Mouse (Mus musculus): ENCODE data around the gene 4930556J24Rik.
"Not testable (repeated sequence)": the region's sequence is repeated elsewhere in the genome, so short reads cannot be mapped to it uniquely, and the experiment has no call there.

Gene 4930556J24Rik

DNA sequence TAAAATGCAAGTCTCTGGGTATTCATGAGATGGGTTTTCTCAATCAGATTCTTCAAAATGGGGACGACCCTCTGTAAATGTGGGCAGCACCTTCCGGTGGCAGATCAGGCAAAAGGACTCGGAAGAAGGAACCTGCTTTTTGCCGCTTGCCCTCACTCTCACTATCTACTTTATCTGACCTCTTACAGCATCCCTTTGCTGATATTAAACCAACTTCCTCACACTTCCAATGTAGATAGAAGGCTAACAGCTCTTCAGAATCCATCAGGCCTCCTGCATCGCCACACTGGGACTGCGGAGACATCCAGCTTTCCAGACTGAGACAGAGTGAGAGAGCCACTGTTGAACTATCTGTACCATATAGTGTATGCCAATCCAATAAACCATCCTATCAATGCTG is 53.8 kb downstream of the 4930556J24Rik start:
- DNase-seq (ENCODE audit: inconsistent age in 2 of 2, low spot score in 1 of 2), result no peak

DNA sequence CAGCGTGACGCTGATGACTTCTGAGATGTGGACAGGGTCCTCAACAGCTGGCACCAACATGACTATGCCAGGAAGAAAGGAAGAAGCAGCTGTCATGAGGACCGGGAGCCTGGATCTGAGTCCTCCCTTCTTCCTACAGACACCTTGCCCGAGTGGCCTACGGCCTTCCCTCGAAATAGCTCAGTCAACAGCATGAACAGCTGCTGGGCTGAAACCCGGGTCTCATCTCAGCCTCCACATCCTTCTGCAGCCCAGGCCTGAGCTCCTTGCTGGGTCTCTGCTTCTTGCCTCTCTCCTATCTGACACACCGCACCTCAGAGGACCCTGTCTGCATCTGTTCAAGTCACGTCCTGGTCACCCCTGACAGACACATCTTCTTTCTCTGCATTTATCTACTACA is 54.5 kb downstream of the 4930556J24Rik start:
- peak in 1 of 2 experiments; percentile 38 for DNase-seq (ENCODE audit: inconsistent age in 2 of 2, low spot score in 1 of 2)

DNA sequence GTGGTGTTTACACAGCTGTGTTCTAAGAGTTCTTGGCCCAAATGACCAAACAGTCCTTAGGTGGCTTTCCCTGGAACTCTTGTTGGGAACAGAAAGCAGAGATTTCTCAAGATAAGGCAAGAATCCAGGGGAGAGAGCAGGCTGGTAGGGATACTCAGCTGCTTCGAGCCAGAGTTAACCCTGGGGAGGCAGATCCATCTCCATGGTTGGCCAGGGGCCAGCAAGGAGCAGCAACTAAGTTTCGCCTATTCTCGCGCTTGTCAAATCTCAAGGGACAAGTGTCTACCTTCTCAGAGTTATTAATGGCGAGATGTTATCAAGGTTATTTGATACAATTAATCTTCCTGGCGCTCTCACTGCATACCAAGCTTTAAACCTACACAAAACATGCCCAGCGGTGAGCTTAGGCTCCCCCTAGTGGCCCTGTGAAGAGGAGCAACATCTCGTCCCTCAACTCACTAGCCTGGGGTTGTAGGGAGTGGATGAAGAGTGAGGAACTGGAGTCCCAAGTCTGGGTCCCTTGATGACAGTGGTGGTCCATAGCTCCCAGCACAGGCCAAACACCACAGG is 55.2 kb downstream of the 4930556J24Rik start:
- DNase-seq (ENCODE audit: inconsistent age in 2 of 2, low spot score in 1 of 2), result peak; percentile 54 to 82

DNA sequence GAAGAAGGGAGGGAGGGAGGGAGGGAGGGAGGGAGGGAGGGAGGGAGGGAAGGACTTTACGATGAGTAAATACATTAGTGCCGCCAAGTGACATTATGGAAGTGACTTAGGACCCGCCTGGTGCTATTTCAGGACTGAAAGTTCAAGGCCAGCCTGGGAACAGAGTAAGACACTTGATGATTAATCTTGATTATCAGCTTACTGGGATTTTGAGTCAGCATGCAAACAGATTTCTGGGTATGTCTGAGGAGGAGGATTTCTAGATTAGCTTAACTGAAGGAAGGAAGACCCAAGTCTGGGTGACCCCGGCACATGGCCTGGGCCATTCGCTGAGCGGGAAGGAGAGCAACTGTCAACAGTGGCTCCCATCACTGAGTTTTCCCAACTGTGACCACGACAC is 56.1 kb downstream of the 4930556J24Rik start:
- DNase-seq (ENCODE audit: inconsistent age in 2 of 2, low spot score in 1 of 2), result peak; percentile 77 to 86

DNA sequence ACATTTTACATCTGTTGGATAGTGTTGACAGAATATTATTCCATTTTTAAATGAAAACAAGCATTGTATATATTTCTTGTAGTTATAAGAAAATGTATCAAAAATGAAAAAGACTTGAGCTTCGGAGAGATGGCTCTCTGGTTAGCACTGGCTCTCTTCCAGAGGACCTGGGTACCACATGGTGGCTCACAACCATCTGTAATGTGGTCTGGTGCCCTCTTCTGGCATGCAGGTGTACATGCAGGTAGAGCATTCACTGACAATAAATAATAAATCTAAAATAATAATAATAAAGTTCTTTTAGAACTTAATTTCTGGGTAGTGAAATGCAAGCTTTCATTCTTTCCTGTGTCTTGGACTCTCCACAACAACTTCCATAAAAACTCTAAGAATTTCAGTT is 57.8 kb downstream of the 4930556J24Rik start:
- peak in 1 of 2 experiments; percentile 54 for DNase-seq (ENCODE audit: inconsistent age in 2 of 2, low spot score in 1 of 2)

DNA sequence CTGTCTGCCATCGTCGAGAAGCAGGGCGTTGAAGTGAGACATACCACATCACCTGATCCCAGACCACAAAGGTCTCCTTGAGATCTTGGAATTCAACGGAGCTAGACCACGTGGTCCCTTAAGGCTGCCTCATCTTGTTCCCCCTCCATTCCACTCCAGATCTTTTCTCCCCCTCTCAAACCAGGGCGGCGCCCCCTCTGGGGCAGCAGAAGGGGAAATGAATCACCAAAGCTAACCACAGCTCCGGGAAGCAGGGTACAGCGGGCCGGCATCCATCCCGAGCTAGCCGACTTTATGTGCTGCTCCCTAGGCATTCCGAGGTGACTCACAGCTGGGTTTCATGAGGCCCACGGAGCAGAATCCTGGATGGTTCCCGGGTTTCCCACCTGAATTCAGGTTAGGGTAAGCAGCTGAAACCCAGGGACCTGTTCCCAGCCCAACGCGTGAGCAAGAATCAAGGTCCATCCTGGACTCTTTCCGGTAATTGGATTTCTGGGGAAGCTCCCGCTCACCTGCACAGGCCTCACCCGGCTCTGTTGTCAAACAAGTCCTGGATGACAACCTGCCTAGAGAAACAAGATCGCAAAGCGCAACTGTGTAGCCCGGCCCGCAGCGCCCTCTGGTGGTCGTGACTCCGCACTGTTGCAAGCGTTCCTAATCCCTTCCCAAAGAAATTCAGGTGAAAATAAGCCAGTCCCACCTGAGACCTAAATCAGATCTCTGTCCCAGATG is 62.3 kb downstream of the 4930556J24Rik start, which contains the start of gene Slc35e4:
TSS of gene Slc35e4 (minus strand) at position 556 of the 732 bp plus-strand sequence.
- peak; percentile 84 to 94 for DNase-seq (ENCODE audit: inconsistent age in 2 of 2, low spot score in 1 of 2)

DNA sequence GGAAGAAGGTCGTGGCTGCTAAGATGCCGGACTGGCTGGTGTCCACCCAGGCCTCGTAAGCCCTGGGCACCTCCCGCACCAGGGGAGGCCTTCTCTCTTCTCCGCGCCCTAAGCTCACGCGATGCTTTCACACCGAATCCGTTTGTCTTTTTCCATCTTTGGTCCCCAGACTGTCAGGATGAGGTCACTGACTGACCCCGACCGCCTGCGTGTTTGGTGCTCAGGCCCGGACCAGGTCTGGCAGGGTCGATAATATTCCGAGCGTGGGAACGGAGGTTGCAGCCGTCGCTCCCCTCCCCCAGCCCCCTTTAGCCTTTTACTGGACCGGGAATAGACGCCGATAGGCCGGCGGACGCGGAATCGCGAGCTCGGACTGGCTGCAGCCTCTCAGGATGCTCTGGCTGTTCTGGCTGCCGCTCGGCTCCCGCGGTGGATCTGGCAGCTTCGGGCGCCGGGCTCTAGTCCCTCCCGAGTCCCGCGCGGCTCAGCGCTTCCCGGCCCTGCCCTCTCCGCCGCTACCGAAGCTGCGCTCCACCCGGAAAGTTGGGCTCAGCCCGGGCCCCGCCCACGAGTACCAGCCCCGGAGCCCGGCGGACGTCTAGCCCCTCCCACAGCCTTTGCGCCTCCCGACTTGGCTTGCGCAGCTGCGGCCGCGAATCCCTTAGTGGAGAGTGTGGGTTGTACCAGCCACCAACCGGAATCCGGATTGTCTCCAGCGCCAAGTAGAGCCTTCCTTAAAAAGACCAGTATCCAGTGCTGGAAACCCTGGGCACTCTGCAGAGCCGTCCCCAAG is 63.1 kb downstream of the 4930556J24Rik start:
- DNase-seq (ENCODE audit: inconsistent age in 2 of 2, low spot score in 1 of 2), result peak; percentile 97 to 98

DNA sequence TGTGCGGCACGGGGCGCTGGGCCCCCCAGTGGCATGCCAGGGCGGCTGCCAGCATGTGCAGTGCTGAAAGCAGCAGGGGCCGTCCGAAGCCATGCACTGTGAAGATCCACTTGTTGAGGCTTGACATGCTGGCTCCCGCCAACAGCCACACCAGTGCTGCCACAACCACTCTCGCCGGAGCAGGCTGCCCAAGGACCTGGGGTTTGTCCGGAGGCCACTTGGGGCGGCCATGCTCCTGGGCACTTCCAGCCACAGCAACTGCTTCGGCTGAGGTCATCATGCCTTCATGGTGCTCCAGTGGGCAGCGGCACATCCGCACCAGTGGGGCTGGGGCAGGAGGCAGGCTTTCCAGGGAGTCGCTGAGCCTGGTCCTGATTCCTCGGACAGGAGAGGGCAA is 63.7 kb downstream of the 4930556J24Rik start:
- peak; percentile 68 to 81 for DNase-seq (ENCODE audit: inconsistent age in 2 of 2, low spot score in 1 of 2)

DNA sequence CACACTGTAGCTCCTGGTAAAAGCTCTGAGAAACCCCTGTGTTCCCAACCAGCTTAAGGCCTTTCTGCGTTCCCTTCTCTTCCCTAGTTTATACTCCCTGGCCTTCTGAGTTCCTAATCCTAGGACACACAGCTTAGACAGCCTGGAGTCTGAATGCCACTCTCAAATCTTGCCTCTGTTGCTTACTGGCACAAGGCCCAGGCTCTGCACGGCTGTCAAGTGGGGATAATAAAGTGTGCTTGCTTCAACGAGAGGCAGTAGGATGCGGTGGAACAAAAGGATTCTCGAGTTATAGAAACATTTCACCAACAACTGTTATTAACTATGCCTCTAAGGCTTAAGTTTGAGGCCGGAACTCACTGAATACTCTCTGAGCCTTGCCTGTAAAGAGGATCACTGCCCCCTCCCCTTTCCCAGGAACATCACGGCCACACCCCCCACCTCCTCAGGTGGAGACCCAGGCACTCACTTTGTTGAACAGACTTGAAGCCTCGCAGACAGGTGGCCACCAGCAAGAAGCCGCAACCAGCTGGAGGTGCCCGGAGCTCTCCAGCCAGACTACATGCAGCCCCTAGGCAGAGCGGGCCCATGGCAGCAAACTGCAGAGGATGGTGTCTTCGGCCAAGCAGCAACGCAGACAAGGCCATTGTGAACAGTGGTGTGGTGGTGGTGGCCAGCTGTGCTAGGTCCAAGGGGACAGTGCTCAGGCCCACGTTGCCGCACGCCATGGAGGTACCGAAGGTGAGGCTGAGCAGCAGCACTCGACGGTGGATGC is 64.3 kb downstream of the 4930556J24Rik start:
- peak; percentile 68 to 74 for DNase-seq (ENCODE audit: inconsistent age in 2 of 2, low spot score in 1 of 2)

DNA sequence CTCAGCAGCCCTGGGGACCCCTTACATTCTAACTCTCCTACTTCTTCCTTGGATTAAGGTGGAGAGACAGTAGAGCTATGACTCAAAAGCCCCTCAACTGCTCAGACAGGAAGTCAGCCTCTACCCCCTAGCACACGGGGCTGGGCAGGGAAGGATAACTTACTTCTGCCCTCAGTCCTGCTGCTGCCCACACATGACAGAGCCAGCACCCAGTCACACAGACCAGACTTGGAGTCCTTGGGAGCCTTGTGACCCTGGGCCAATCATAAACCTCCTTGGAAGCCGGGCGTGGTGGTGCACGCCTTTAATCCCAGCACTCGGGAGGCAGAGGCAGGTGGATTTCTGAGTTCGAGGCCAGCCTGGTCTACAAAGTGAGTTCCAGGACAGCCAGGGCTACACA is 65.1 kb downstream of the 4930556J24Rik start:
- not testable (repeated sequence) for DNase-seq (ENCODE audit: inconsistent age in 2 of 2, low spot score in 1 of 2)

DNA sequence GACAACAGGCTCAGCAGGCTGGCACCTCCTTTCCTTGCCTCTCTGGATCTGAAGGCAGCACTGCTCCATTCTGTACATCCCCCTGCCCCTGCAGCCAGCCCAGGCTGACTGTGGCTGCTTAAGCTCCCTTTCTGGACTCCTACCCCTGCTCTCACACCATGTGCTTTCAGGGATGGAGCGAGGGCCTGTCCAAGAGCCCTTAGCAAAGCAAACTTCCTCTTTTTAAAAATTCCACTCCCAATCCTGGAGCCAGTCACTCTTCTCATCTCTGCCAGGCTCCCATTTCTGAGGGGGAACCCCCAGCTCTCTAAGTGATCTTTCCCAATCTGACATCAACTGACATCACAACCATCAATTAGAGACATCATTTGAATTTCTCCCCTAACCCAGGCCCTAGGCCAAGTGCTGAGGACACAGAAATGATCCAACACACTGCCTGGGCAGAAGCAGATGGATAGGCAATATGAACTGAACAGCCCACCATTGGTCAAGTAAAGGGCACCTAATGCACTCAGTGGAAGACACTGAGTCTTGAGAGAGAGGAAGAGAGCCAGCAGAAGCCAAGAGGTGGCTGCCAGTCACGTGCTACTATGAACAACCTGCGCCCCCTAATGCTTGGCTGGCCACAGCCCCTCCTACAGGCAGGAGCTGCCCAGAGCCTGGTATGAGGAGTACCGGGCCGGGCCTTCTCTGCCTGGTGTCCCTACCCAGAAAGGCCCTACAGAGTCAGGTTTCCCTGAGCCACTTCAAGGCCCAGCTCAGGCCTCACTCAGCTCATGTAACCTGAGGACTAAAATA is 65.9 kb downstream of the 4930556J24Rik start:
- no peak for DNase-seq (ENCODE audit: inconsistent age in 2 of 2, low spot score in 1 of 2)

DNA sequence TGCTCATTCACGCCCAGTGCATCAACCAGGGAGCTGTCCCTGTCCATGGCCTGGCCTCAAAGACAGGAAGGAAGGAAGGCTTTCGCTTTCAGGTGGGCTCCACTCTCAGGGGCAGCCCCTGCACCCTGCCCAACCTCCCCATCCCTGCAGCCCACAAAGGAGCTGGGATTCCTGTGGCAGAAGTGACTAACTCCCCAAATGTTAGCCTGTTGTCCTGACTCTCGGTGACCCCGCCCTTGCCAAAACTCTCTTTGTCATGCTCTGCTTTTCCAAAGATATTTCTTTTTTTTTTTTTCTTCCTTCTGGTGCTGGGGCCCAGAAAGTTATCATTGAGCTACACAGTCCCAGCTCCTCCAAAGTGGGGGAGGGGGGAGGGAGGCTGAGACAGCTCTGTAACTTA is 67.3 kb downstream of the 4930556J24Rik start:
- no peak for DNase-seq (ENCODE audit: inconsistent age in 2 of 2, low spot score in 1 of 2)

DNA sequence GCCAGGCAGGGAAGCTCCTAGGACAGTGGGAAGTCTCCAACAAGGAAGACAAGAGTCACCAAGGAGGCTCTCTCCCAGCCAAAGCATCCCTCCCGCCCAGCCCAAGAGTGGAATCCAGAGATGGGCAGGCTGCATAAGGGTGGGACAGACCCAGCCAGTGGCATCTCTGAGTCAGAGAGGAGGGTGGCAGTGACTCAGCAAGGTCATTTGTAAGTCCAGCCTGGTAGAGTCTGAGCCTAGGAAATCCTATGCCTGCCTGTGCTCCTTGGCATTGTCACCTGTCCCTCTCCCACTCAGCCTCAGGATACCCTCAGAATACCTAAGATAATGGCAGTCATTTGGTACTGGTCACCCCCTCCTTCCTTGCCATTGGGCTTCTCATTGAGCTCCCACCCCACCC is 71.1 kb downstream of the 4930556J24Rik start:
- DNase-seq (ENCODE audit: inconsistent age in 2 of 2, low spot score in 1 of 2), result peak; percentile 74 to 77

DNA sequence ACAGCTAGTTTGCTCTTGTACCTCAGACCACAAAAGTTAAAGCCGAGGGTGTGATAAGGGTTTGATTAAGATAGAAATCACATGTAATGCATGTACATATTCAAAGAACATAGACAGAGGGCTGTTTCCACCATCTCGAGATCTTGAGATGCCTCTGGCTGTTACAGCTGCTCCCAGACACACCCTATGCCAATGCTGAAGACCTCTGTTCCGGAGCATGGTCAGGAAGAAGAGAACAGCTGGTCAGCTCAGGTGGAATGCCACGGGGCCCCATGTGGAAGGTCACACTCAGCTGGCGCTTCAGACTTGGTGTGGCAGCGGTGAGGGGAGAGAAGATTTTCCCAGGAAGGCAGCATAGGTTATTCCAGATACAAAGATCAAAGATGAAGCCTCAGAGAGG is 71.9 kb downstream of the 4930556J24Rik start:
- no peak for DNase-seq (ENCODE audit: inconsistent age in 2 of 2, low spot score in 1 of 2)

DNA sequence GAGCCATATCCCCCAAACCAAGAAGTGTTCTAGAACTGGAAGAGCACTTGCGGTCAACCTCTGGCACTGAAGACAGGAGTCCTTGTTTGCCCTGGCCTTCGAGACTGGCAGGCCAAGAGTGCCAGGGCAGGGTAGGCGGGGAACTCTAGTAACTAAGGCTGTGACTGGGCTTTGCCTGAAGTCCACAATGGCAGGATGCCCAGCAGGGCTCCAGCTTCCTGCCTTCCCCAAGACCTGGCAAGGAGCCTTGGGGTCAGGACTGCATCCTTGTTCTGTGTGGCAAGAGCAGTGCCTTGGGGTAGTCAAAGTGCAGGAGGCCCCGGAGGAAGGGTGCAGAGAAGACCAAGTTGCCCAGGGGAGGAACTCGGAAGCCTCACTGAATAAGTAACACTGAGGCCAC is 73.5 kb downstream of the 4930556J24Rik start:
- DNase-seq (ENCODE audit: inconsistent age in 2 of 2, low spot score in 1 of 2), result peak; percentile 83 to 90

DNA sequence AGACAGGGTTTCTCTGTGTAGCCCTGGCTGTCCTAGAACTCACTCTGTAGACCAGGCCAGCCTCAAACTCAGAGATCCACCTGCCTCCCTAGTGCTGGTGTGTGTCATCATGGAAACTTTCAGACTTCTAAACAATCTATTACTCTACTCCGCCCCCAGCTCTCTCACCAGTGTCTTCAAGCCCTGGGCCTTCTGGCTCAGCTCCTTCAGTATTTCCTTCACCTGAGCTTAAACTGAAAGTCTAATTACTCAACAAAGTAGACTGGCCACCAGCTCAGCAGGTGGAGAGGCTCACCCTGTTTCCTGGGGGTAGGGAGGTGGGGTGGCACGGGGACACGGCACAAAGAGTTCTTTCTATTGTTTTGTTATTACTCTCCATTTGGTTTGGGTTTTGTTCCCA is 74.1 kb downstream of the 4930556J24Rik start:
- no peak for DNase-seq (ENCODE audit: inconsistent age in 2 of 2, low spot score in 1 of 2)

DNA sequence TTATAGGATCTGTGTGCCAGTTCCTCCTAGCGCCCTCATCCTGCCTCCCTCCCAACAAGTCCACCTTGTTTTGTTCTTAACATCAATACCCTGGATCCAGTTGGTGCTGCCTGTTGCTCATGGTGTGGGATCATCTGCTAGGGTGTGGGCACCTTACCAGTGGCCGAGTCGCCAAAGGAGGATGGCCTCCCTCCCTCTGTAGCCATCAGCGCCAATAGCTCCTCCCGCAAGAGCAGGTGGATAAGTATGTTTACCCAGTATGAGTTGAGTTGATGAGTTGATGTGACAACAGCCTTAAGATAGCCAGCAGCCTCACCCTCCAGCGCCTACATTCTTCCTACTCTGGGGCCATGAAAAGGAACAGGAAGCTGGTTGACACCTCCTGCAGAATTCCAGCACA is 76.3 kb downstream of the 4930556J24Rik start:
- peak in 1 of 2 experiments; percentile 18 for DNase-seq (ENCODE audit: inconsistent age in 2 of 2, low spot score in 1 of 2)

DNA sequence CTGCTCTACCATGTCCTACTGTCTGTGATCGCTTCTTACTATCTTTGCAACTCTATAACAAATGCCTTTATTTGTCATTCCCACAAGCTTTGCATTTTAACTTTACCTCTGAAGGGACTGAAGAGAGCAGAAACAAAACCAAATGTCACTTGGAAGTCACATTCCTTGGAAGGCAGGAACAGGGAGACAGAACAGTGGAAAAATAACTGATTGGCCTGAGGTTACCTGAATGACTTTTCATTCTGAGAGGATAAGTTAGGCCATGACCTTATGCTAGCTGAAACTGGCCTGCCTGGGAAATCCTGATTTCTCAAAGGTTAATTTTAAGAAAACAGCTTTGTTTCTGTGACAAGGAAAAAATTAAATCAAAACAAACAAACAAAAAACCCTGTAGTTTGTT is 80.6 kb downstream of the 4930556J24Rik start:
- DNase-seq (ENCODE audit: inconsistent age in 2 of 2, low spot score in 1 of 2), result peak in 1 of 2 experiments; percentile 26

DNA sequence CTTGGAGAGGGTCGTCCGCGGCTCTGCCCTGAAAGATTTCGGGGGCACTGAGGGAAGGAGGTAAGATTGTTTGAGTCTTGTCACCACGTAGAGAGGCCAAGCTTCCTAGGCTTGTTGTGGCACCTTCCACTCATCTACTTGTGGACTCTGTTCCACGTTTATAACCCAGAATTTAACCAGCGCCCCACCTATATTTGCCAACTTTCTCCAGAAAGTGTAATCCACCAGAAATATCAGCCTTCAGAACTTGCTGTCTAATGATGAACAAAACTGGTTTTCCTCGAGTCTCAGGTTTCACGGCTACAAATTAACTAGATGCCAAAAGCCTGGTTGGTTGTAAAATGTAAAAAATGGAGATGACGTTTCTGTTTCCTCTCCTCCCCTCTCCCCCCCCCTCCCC is 81.1 kb downstream of the 4930556J24Rik start:
- no peak for DNase-seq (ENCODE audit: inconsistent age in 2 of 2, low spot score in 1 of 2)

All from adrenal gland, adult (tissue).